Mouse (Mus musculus) urinary bladder, adult 18-20 months (tissue): ENCODE measurements around the gene Stk40.
"Not testable (repeated sequence)": the region's sequence is repeated elsewhere in the genome, so short reads cannot be mapped to it uniquely, and the experiment has no call there.

ENCODE experiments used
- DNase-seq, 2 experiments: peaks; one replicate each; pipeline ENCODE4 v3.0.0; 2022; ENCODE audit warnings: low spot score in 2 of 2, mixed read lengths in 2 of 2

The Stk40 gene

GRCm38 (mm10) chr4:126103590-126104068 is at the start of gene Stk40:
Gene Stk40 (plus strand): TSS chr4:126103957.
- peak; percentile 90 to 95 for DNase-seq

GRCm38 (mm10) chr4:126057207-126058133 is 46.3 kb upstream of the Stk40 start:
- DNase-seq, result no peak

- DNase-seq, result peak; percentile 80 to 83
Measured at GRCm38 (mm10) chr4:126058134-126058996, 45.4 kb upstream of the Stk40 start, which contains the start of gene Oscp1. Gene Oscp1 (plus strand): TSS chr4:126058565.

GRCm38 (mm10) chr4:126058997-126059362 is 44.8 kb upstream of the Stk40 start:
- no peak for DNase-seq

- no peak for DNase-seq
Measured at GRCm38 (mm10) chr4:126062856-126063255, 40.9 kb upstream of the Stk40 start.

GRCm38 (mm10) chr4:126065241-126065640 is 38.5 kb upstream of the Stk40 start:
- DNase-seq, result no peak

- DNase-seq, result no peak
Measured at GRCm38 (mm10) chr4:126067401-126068077, 36.2 kb upstream of the Stk40 start.

GRCm38 (mm10) chr4:126068842-126069241 is 34.9 kb upstream of the Stk40 start:
- no peak for DNase-seq

GRCm38 (mm10) chr4:126077833-126078232 is 25.9 kb upstream of the Stk40 start:
- no peak for DNase-seq

GRCm38 (mm10) chr4:126079266-126079665 is 24.5 kb upstream of the Stk40 start:
- no peak for DNase-seq

- no peak for DNase-seq
Measured at GRCm38 (mm10) chr4:126081601-126082000, 22.2 kb upstream of the Stk40 start.

- no peak for DNase-seq
Measured at GRCm38 (mm10) chr4:126083021-126083420, 20.7 kb upstream of the Stk40 start.

- DNase-seq, result no peak
Measured at GRCm38 (mm10) chr4:126084382-126084781, 19.4 kb upstream of the Stk40 start.

- peak; percentile 59 to 69 for DNase-seq
Measured at GRCm38 (mm10) chr4:126085996-126086576, 17.7 kb upstream of the Stk40 start.

- DNase-seq, result no peak
Measured at GRCm38 (mm10) chr4:126090101-126090847, 13.5 kb upstream of the Stk40 start.

- no peak for DNase-seq
Measured at GRCm38 (mm10) chr4:126090848-126091124, 13.0 kb upstream of the Stk40 start.

GRCm38 (mm10) chr4:126091873-126092272 is 11.9 kb upstream of the Stk40 start:
- no peak for DNase-seq

- not testable (repeated sequence) for DNase-seq
Measured at GRCm38 (mm10) chr4:126095622-126096430, 7.9 kb upstream of the Stk40 start.

- DNase-seq, result peak; percentile 89 to 94
Measured at GRCm38 (mm10) chr4:126096464-126097111, 7.2 kb upstream of the Stk40 start, which contains the start of gene Lsm10. Gene Lsm10 (plus strand): TSS chr4:126096623.
